Mouse (Mus musculus) CH12.LX (cell line): ENCODE data around the gene Eif3k. TPM values are rescaled to one million over a fixed set of nuclear protein-coding genes. Genes with fewer than 3 reads are reported as not detected.

Experiments
- DNase-seq: peaks from one replicate; pipeline ENCODE4 v3.0.0-alpha.2; 2013; ENCODE audit errors: extremely low read depth
- H3K27ac ChIP-seq: 2 replicates; pipeline ENCODE4 v1.5.1; 2012; ENCODE audit warnings: low read depth, mild to moderate bottlenecking, control low read depth, moderate library complexity; ENCODE audit not compliant: insufficient read depth
- H3K27me3 ChIP-seq: replicated peaks from 2 replicates; pipeline ENCODE3; 2012; ENCODE audit warnings: inconsistent platforms
- H3K36me3 ChIP-seq, 2 experiments: replicated peaks in 1 of 2; 2 replicates each; pipeline versions ENCODE3 to v1.6.1; 2012; ENCODE audit warnings: inconsistent platforms in 1 of 2, low read length in 1 of 2, mild to moderate bottlenecking in 1 of 2, mixed read lengths in 1 of 2, moderate library complexity in 1 of 2; ENCODE audit not compliant: control insufficient read depth in 1 of 2, insufficient read depth in 1 of 2
- H3K4me1 ChIP-seq, 2 experiments: 2 replicates each; pipeline ENCODE4 v1.6.1; 2012; ENCODE audit warnings: inconsistent platforms in 1 of 2, moderate library complexity in 1 of 2; ENCODE audit not compliant: insufficient read depth in 2 of 2, control insufficient read depth in 1 of 2
- H3K4me2 ChIP-seq: 2 replicates; pipeline ENCODE4 v1.6.1; 2012; ENCODE audit warnings: low read depth, mild to moderate bottlenecking, control low read depth; ENCODE audit not compliant: poor library complexity, insufficient read depth, severe bottlenecking
- H3K4me3 ChIP-seq, 3 experiments: fragments of 150-350 bp in 1 of 3; sonication (generic) in 1 of 3; replicated peaks in 1 of 3; 2 replicates each; pipeline versions ENCODE3 to v1.5.1; 2011 to 2012; ENCODE audit warnings: low read depth in 2 of 3, low read length in 2 of 3, mild to moderate bottlenecking in 2 of 3, moderate library complexity in 2 of 3, control low read depth in 1 of 3, improper control_type of control experiment in 1 of 3, inconsistent platforms in 1 of 3, mixed read lengths in 1 of 3; ENCODE audit not compliant: poor library complexity in 1 of 3
- H3K79me2 ChIP-seq: replicated peaks from 2 replicates; pipeline ENCODE4 v1.6.1; 2012; ENCODE audit warnings: mild to moderate bottlenecking, moderate library complexity; ENCODE audit not compliant: control insufficient read depth, poor library complexity, insufficient read depth, severe bottlenecking; ENCODE audit errors: extremely low read depth
- H3K9ac ChIP-seq: 2 replicates; pipeline ENCODE4 v1.6.1; 2012; ENCODE audit warnings: low read depth, mild to moderate bottlenecking, control low read depth, moderate library complexity; ENCODE audit not compliant: insufficient read depth
- H3K9me3 ChIP-seq: replicated peaks from 2 replicates; pipeline ENCODE3; 2012; ENCODE audit warnings: low read length, inconsistent platforms, mixed read lengths
- BHLHE40 ChIP-seq: IDR thresholded peaks from 2 replicates; pipeline ENCODE4 v1.6.1; 2011; ENCODE audit warnings: mild to moderate bottlenecking, low read depth, low read length, improper control_type of control experiment
- CHD1 ChIP-seq: IDR thresholded peaks from 2 replicates; pipeline ENCODE4 v1.6.1; 2012; ENCODE audit warnings: low read depth, low read length, improper control_type of control experiment, inconsistent platforms
- ELF1 ChIP-seq: IDR thresholded peaks from 2 replicates; pipeline ENCODE4 v1.6.1; 2014; ENCODE audit warnings: low read depth, mild to moderate bottlenecking, inconsistent platforms, low read length, improper control_type of control experiment
- ETS1 ChIP-seq: conservative IDR thresholded peaks from 2 replicates; pipeline ENCODE4 v1.6.1; 2012; ENCODE audit warnings: low read depth, mild to moderate bottlenecking, inconsistent platforms, low read length, improper control_type of control experiment, moderate library complexity
- JUN ChIP-seq: IDR thresholded peaks from 2 replicates; pipeline ENCODE4 v1.6.1; 2011; ENCODE audit warnings: low read depth, mild to moderate bottlenecking, low read length, improper control_type of control experiment, moderate library complexity; ENCODE audit not compliant: insufficient read depth
- JUND ChIP-seq: conservative IDR thresholded peaks from 2 replicates; pipeline ENCODE4 v1.6.1; 2011; ENCODE audit warnings: low read depth, low read length, improper control_type of control experiment
- KAT2A ChIP-seq: IDR thresholded peaks from 2 replicates; pipeline ENCODE4 v1.6.1; 2012; ENCODE audit warnings: low read length, improper control_type of control experiment, inconsistent platforms; ENCODE audit not compliant: insufficient replicate concordance
- MAFK ChIP-seq: IDR thresholded peaks from 2 replicates; pipeline ENCODE4 v1.6.1; 2011; ENCODE audit warnings: low read length, improper control_type of control experiment; ENCODE audit not compliant: insufficient replicate concordance
- MAX ChIP-seq: IDR thresholded peaks from 2 replicates; pipeline ENCODE4 v1.6.1; 2011; ENCODE audit warnings: low read length, improper control_type of control experiment
- MAZ ChIP-seq: IDR thresholded peaks from 2 replicates; pipeline ENCODE4 v1.6.1; 2012; ENCODE audit warnings: low read depth, mild to moderate bottlenecking, inconsistent platforms, low read length, improper control_type of control experiment, moderate library complexity
- MYC ChIP-seq: IDR thresholded peaks from 2 replicates; pipeline ENCODE4 v1.6.1; 2011; ENCODE audit warnings: low read depth, mild to moderate bottlenecking, improper control_type of control experiment, low read length
- NELFE ChIP-seq: IDR thresholded peaks from 2 replicates; pipeline ENCODE4 v1.6.1; 2011; ENCODE audit warnings: low read depth, low read length, improper control_type of control experiment
- NRF1 ChIP-seq: IDR thresholded peaks from 2 replicates; pipeline ENCODE4 v1.6.1; 2014; ENCODE audit warnings: low read depth, mild to moderate bottlenecking, inconsistent platforms, low read length, improper control_type of control experiment, moderate library complexity
- PAX5 ChIP-seq: IDR thresholded peaks from 2 replicates; pipeline ENCODE4 v1.6.1; 2012; ENCODE audit warnings: low read length, inconsistent platforms, mixed read lengths
- RAD21 ChIP-seq: IDR thresholded peaks from 2 replicates; pipeline ENCODE4 v1.6.1; 2011; ENCODE audit warnings: low read depth, mild to moderate bottlenecking, low read length, improper control_type of control experiment, moderate library complexity
- RCOR1 ChIP-seq: conservative IDR thresholded peaks from 2 replicates; pipeline ENCODE4 v1.6.1; 2012; ENCODE audit warnings: low read depth, mild to moderate bottlenecking, inconsistent platforms, low read length, improper control_type of control experiment
- SMC3 ChIP-seq: IDR thresholded peaks from 2 replicates; pipeline ENCODE4 v1.6.1; 2011; ENCODE audit warnings: low read depth, low read length, improper control_type of control experiment
- UBTF ChIP-seq: IDR thresholded peaks from 2 replicates; pipeline ENCODE4 v1.6.1; 2012; ENCODE audit warnings: low read depth, mild to moderate bottlenecking, inconsistent platforms, low read length, improper control_type of control experiment, moderate library complexity
- USF1 ChIP-seq: IDR thresholded peaks from 2 replicates; pipeline ENCODE4 v1.6.1; 2014; ENCODE audit warnings: low read depth, mild to moderate bottlenecking, inconsistent platforms, low read length, improper control_type of control experiment
- USF2 ChIP-seq: conservative IDR thresholded peaks from 2 replicates; pipeline ENCODE4 v1.6.1; 2011; ENCODE audit warnings: low read depth, low read length, improper control_type of control experiment
- ZC3H11A ChIP-seq: IDR thresholded peaks from 2 replicates; pipeline ENCODE4 v1.6.1; 2012; ENCODE audit warnings: low read depth, mild to moderate bottlenecking, inconsistent platforms, low read length, improper control_type of control experiment
- ZMIZ1 ChIP-seq: IDR thresholded peaks from 2 replicates; pipeline ENCODE4 v1.6.1; 2012; ENCODE audit warnings: low read depth, mild to moderate bottlenecking, inconsistent platforms, low read length, improper control_type of control experiment
- ZNF384 ChIP-seq: IDR thresholded peaks from 2 replicates; pipeline ENCODE4 v1.6.1; 2012; ENCODE audit warnings: low read depth, low read length, improper control_type of control experiment, inconsistent platforms
- dilution Hi-C: fragments of 300-500 bp; cut with MboI; formaldehyde crosslinking; loops from 2 replicates; pipeline ENCODE4 v1.14.3; 2020; ENCODE audit warnings: low sequenced_read_pairs; ENCODE audit not compliant: extremely low pct_unique_long_range_greater_than_20kb, extremely low pct_ligation_motif_present
- in situ Hi-C: fragments of 300-500 bp; cut with MboI; formaldehyde crosslinking; loops from 3 replicates; pipeline ENCODE4 v1.14.3; 2019; ENCODE audit warnings: low sequenced_read_pairs, low pct_ligation_motif_present, low pct_unique_long_range_greater_than_20kb, mixed read lengths
- polyA plus RNA-seq: library from polyadenylated mRNA; unstranded; fragments of >175 nt; gene quantifications from 2 replicates; pipeline ENCODE4 v1.2.1, GENCODE M21; 2012; ENCODE audit warnings: low read depth; ENCODE audit not compliant: insufficient read length
- total RNA-seq, 2 experiments: library from RNA; depleted of rRNA; stranded (reverse); fragments of 300-350 nt in 1 of 2; fragments of >200 nt in 1 of 2; gene quantifications; 2 replicates each; pipeline ENCODE4 v1.2.3; 2012 to 2014

The Eif3k gene
- total and polyA plus RNA-seq, 3 experiments = 513 to 658 (median 584) TPM

DNA sequence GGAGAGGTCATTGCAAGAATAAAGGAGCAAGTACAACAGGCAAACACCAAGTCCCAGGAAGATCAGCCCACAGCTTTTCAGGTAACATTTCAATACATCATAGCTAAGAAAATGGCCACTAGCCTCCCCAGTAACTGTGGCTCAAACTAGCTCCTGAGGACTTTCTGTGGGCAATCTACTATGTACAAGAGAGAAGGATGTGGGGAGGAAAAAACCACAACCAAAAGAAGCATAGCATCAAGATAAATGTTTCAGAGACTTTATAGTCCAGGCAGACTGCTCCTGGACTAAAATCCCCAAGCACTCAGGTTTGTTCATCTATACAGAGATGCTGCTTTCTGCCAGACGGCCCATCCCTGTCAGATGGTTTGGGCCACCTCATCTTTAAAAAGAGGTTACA lies 25.4 kb downstream of the Eif3k start:
- peaks cover 0 to 34% of the 10 kb centered on the region in 2 experiments for H3K36me3 ChIP-seq
- DNase-seq = no peak
- no peak overlapping the region for H3K4me2 ChIP-seq
- no peak overlapping the region for H3K4me3 ChIP-seq
- peaks cover 71% of the 10 kb centered on the region for H3K79me2 ChIP-seq
- peaks cover 12 to 82% of the 10 kb centered on the region in 2 experiments for H3K4me1 ChIP-seq
- H3K27ac ChIP-seq = no peak overlapping the region
- in situ Hi-C loops = no loop called here
- TF ChIP-seq MAX (no peak), ZNF384 (no peak), USF1 (no peak), UBTF (no peak), USF2 (no peak), MAZ (no peak), RAD21 (no peak)
- TF ChIP-seq, all 38 proteins: peak for 0
- Histone ChIP-seq H3K27me3 (no peaks in the 10 kb centered on the region), H3K9ac (no peak overlapping the region), H3K9me3 (no peaks in the 10 kb centered on the region)
- dilution Hi-C loops = no loop called here

DNA sequence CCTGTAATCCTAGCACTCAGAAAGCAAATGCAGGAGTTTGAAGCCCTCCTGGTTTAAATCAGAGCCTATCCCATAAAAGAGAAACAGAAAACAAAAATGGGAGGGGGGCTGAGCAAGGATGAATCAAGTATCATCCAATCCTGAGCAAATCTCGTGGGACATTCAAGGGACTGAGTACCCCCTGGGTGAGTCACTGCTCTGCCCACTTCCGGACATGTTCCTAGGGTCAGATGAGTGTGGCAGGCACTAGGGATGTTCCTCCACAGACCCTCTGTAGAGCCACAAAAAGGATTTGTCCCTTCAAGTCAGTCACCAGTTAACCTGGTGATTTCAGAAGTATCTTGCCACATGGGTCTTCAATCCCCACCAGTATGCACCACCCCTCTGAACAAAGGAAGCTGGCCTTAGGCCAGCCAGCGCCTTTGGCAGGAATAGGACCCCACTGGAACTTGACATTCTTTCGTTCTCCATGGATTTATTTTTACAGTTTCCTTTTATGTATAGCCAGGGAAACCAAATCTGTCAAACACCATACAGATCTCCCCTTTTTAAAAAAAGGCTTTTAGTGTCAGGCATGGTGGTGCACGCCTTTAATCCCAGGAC lies 26.3 kb downstream of the Eif3k start:
- Histone ChIP-seq H3K4me2 (no peak overlapping the region), H3K4me1 (peaks cover 12 to 84% of the 10 kb centered on the region in 2 experiments), H3K79me2 (peaks cover 65% of the 10 kb centered on the region), H3K9ac (no peak overlapping the region), H3K27ac (no peak overlapping the region), H3K27me3 (no peaks in the 10 kb centered on the region), H3K9me3 (no peaks in the 10 kb centered on the region), H3K4me3 (no peak overlapping the region), H3K36me3 (peaks cover 1 to 42% of the 10 kb centered on the region in 2 experiments)
- dilution Hi-C loops (no loop called here), in situ Hi-C loops (no loop called here)
- DNase-seq = no peak
- no peak for TF ChIP-seq JUN
- no peak for TF ChIP-seq NRF1
- no peak for TF ChIP-seq PAX5
- TF ChIP-seq ETS1 = no peak
- no peak for TF ChIP-seq BHLHE40
- no peak for TF ChIP-seq ELF1
- no peak for TF ChIP-seq RCOR1
- no peak for TF ChIP-seq KAT2A
- no peak for TF ChIP-seq CHD1
- TF ChIP-seq USF1 = no peak
- no peak for TF ChIP-seq NELFE
- no peak for TF ChIP-seq MYC
- TF ChIP-seq MAFK = no peak
- TF ChIP-seq ZC3H11A = no peak
- TF ChIP-seq JUND = no peak
- no peak for TF ChIP-seq SMC3
- no peak for TF ChIP-seq ZMIZ1
